Mouse (Mus musculus) cerebellum, adult 2 months (tissue): Measurements from ENCODE around the gene Acer1. TPM values are rescaled to one million over a fixed set of nuclear protein-coding genes. Genes with fewer than 3 reads are reported as not detected.

Experiments
- DNase-seq, 2 experiments: peaks; one replicate each; pipeline ENCODE4 v3.0.0; 2021
- H3K27ac ChIP-seq: fragments of 200-500 bp; 2 replicates; pipeline ENCODE4 v1.5.1; 2012; ENCODE audit warnings: low read length, control low read depth, inconsistent platforms; ENCODE audit not compliant: insufficient read depth
- H3K27me3 ChIP-seq: fragments of 200-500 bp; 2 replicates; pipeline ENCODE4 v1.6.1; 2012; ENCODE audit warnings: inconsistent platforms, mild to moderate bottlenecking, low read length, moderate library complexity; ENCODE audit not compliant: control insufficient read depth, insufficient read depth
- H3K4me1 ChIP-seq: fragments of 200-500 bp; 2 replicates; pipeline ENCODE4 v1.6.1; 2011; ENCODE audit warnings: low read length; ENCODE audit not compliant: control insufficient read depth, insufficient read depth
- H3K4me3 ChIP-seq: fragments of 200-500 bp; replicated peaks from 2 replicates; pipeline ENCODE3; 2011; ENCODE audit warnings: mild to moderate bottlenecking, low read depth, low read length, control low read depth; ENCODE audit not compliant: insufficient read depth
- CTCF ChIP-seq: fragments of 200-500 bp; IDR thresholded peaks from 2 replicates; pipeline ENCODE4 v1.5.1; 2011; ENCODE audit warnings: low read depth, mild to moderate bottlenecking, control low read depth, low read length, moderate library complexity, borderline replicate concordance; ENCODE audit not compliant: insufficient read depth
- POLR2A ChIP-seq: fragments of 200-500 bp; IDR thresholded peaks from 2 replicates; pipeline ENCODE4 v1.6.1; 2011; ENCODE audit warnings: low read length, control low read depth, borderline replicate concordance; ENCODE audit not compliant: insufficient read depth
- WGBS: fragments of 180-500 bp; shearing (Covaris S2); methylation state at CpG from one replicate; pipeline ENCODE4 v1.1.7; 2018; 5-methylcytosine and 5-hydroxymethylcytosine counted together
- polyA plus RNA-seq: library from polyadenylated mRNA; depleted of rRNA; stranded (reverse); fragments of >200 nt; gene quantifications from 2 replicates; pipeline ENCODE4 v1.2.3, GENCODE M21; 2012

The Acer1 gene
- polyA plus RNA-seq, 1 experiment = not detected

- no peak for TF ChIP-seq POLR2A
- TF ChIP-seq CTCF = no peak
- Histone ChIP-seq H3K4me1 (no peaks in the 10 kb centered on the region), H3K4me3 (no peak overlapping the region), H3K27ac (no peak overlapping the region), H3K27me3 (no peaks in the 10 kb centered on the region)
- no peak for DNase-seq
- 77% methylated on average over 5 of the region's 5 CpGs for WGBS
These were observed 7.2 kb downstream of the Acer1 start for GRCm38 (mm10) chr17:56974708-56975240.

DNA sequence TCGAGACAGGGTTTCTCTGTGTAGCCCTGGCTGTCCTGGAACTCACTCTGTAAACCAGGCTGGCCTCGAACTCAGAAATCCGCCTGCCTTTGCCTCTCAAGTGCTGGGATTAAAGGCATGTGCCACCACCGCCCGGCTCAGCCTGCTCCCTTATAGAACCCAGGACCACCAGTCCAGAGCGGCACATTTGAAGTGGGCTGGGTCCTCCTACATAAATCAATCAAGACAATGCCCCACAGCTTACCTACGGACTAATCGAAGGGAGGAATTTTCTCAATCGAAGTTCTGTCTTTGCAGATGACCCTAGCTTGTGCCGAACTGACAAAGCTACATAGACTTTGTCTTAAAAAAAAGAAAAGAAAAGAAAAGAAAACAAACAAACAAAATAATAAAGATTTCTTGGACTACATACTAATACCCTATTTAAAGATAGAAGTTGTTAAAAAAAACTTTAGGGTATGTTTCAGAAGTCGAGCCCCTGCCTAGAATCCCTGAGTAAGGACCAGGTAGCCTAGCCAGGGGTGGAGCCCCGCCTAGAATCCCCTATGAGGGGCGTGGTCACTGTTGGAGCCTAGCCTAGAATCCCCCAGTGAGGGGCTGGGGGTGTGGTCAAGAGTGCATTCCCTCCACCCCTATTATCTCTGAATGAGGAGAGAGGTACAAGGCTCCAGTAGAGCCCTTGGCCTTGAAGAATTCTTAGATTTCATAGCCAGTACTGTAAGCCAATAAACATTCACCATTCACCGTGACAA, 7.8 kb downstream of the Acer1 start:
- TF ChIP-seq CTCF (no peak), POLR2A (no peak)
- H3K27ac ChIP-seq = no peak overlapping the region
- WGBS = 68% methylated on average over 14 of the region's 14 CpGs
- no peaks in the 10 kb centered on the region for H3K27me3 ChIP-seq
- H3K4me1 ChIP-seq = no peaks in the 10 kb centered on the region
- H3K4me3 ChIP-seq = no peak overlapping the region
- no peak for DNase-seq

- Histone ChIP-seq H3K4me3 (no peak overlapping the region), H3K4me1 (no peaks in the 10 kb centered on the region), H3K27ac (no peak overlapping the region), H3K27me3 (no peaks in the 10 kb centered on the region)
- no peak for DNase-seq
- WGBS = 27% methylated on average over 5 of the region's 5 CpGs
- TF ChIP-seq CTCF (no peak), POLR2A (no peak)
These were observed 11.8 kb downstream of the Acer1 start for GRCm38 (mm10) chr17:56970081-56970480.

DNA sequence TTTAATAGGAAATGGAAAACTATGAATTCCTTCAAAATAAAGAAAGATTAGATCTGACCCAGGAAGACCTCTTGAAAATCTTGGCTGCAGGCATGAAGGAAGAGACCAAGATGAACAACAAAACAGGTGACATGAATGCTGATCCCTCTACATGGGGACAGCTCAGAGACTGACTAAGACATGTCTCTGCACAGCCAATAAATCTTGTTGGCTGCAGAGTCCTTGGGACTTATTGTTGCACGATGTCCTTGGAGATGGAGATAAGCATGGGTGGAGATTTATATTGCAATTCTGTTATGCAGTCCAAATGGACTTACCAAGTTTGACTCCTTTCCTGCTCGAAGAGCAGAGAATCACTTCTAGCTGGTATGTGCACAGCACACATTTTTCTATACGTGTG, 12.6 kb downstream of the Acer1 start:
- Histone ChIP-seq H3K4me3 (no peak overlapping the region), H3K27me3 (no peaks in the 10 kb centered on the region), H3K4me1 (no peaks in the 10 kb centered on the region), H3K27ac (no peak overlapping the region)
- WGBS = 32% methylated on average over 3 of the region's 3 CpGs
- DNase-seq = no peak
- TF ChIP-seq CTCF (no peak), POLR2A (no peak)

DNA sequence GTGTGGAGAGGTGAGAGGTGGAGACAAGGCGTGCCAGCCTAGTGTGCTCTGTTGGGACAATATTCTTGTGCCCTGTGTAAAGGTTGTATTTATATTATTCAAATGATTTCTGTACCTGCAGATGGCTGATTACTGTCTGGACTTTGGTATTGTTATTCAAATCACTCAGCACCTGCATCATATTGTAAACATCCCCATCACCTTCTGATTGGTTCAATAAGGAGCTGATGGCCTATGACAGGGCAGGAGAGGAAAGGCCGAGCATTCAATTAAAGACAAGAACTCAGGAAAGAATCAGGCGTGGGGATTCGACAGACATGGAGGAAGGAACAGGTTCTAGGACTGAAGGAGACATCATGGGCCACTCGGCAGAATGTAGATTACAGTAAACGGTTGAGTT, 18.3 kb downstream of the Acer1 start:
- 81% methylated on average over 6 of the region's 6 CpGs for WGBS
- no peak overlapping the region for H3K27ac ChIP-seq
- no peak for DNase-seq
- H3K4me1 ChIP-seq = no peaks in the 10 kb centered on the region
- H3K4me3 ChIP-seq = no peak overlapping the region
- TF ChIP-seq POLR2A = no peak
- H3K27me3 ChIP-seq = no peaks in the 10 kb centered on the region

DNA sequence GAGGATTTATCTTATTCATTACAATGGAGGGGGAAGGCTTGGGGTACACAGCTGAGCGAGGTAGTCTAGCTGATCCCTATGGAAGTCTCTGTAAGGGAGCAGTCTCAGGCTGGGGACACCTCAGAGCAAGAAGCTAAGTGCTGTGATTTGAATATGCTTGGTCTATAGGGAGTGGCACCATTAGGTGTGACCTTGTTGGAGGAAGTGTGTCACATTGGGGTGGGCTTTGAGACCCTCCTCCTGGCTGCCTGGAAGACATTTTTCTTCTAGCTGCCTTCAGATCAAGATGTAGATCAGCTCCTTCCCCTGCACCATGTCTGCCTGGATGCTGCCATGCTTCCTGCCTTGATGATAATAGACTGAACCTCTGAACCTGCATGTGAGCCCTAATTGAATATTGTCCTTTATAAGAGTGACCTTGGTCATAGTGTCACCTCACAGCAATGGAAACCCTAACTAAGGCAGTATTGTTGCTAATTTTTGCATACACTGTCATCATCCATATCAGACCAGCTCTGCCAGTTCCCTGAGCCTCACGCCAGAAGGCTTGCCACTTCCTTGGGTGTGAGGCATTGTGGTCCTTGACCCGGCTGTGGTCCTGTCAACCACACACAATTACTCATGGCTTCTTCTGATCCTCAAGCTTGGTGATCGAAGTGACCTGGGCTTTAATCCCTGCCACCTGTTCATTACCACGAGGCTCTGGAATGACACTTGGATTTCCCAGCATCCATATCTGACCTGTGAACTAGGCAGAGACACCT, 19.1 kb downstream of the Acer1 start:
- 76% methylated on average over 5 of the region's 5 CpGs for WGBS
- Histone ChIP-seq H3K27me3 (no peaks in the 10 kb centered on the region), H3K27ac (no peak overlapping the region), H3K4me3 (no peak overlapping the region), H3K4me1 (no peaks in the 10 kb centered on the region)
- DNase-seq = no peak
- TF ChIP-seq POLR2A (no peak), CTCF (no peak)

DNA sequence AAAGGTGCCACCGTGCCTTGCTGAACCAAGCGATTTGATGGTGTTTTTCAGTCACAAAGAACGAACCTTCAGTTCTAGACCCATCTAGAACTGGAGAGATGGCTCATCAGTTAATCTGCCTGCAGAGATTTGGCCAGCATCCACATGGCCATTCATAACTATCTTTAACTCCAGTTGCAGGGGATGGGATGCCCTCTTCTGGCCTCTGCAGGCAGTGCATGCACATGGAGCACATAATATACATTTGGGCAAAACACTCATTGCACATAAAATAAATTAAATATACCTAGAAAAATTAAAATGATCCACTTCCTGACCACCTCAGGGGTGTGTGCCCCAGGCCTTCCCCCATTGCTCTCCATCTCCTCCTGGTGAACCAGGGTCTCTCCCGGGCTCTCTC, 20.0 kb downstream of the Acer1 start:
- Histone ChIP-seq H3K4me3 (no peak overlapping the region), H3K4me1 (no peaks in the 10 kb centered on the region), H3K27ac (no peak overlapping the region), H3K27me3 (no peaks in the 10 kb centered on the region)
- DNase-seq = no peak
- WGBS = 91% methylated on average over 4 of the region's 4 CpGs
- TF ChIP-seq CTCF (no peak), POLR2A (no peak)

DNA sequence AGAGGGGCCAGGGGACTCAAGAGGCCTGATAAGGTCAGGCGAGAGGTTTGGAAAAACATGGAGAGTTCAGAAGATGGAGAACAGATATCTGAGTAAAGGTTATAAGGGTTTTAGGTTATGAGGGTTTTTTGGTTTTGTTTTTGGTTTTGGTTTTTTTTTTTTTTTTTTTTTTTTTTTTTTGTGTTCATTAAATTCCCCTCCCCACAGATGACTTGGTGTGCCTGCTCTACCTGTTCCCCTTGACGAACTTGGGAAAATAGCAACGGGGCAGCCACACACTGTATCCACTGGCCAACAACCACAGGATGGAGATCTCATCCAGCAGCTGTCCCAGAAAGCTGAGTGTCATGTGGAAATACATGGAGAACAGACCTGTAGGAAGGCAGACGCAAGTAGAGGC, 23.3 kb downstream of the Acer1 start:
- H3K4me3 ChIP-seq = no peak overlapping the region
- 78% methylated on average over 4 of the region's 4 CpGs for WGBS
- no peaks in the 10 kb centered on the region for H3K27me3 ChIP-seq
- DNase-seq = no peak
- no peaks in the 10 kb centered on the region for H3K4me1 ChIP-seq
- H3K27ac ChIP-seq = no peak overlapping the region
- TF ChIP-seq POLR2A (no peak), CTCF (no peak)
